Mouse (Mus musculus): ENCODE results near the gene Cped1. TPM values are rescaled to one million over a fixed set of nuclear protein-coding genes. Genes with fewer than 3 reads are reported as not detected.

Cped1 gene
- polyA plus RNA-seq (2014; fragmentation: Illumina TruSeq; extraction: RNeasy Lipid Tissue Mini Kit (QIAGEN cat#74804); ENCODE audit: insufficient read depth, low read depth, low replicate concordance), result 25.2 TPM

GRCm38 (mm10) chr6:21985732-21986540 is at the start of gene Cped1:
Gene Cped1, plus strand, starts transcription at chr6:21985916.

DNA sequence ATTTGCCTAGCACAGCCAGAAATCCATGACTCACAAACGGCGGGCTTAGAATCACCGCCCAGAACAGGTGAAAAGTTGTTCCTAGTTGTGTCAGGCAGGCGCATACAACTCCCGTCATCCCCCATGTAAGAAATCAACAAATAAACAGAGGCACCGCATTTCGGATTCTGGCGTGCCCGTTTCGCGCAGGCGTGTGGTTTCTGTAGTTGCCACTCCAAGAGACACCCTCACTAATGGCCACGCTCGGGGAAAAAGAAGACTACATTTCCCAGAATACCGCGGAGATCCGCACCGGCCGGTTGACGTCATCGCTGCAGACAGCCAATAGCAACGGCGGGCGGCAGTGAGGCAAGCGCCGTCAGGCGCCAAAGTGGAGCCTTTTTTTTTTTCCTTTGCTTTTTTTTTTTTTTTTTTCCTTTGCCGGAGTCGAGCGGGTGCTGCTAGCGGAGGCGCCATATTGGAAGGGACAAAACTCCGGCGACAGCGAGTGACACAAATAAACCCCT is 36.4 kb upstream of the Cped1 start, which contains the start of gene Ing3:
Gene Ing3 (plus strand): TSS at position 346 of the 506 bp plus-strand sequence.

GRCm38 (mm10) chr6:22288004-22288736 is 302.5 kb downstream of the Cped1 start, which contains the start of gene Wnt16:
Gene Wnt16, plus strand, starts transcription at chr6:22288227.

Other genes with a start within 250 kb of the Cped1 start
- gene Tspan12, start 133.4 kb upstream of the Cped1 start, polyA plus RNA-seq (2014; fragmentation: Illumina TruSeq; extraction: RNeasy Lipid Tissue Mini Kit (QIAGEN cat#74804); ENCODE audit: insufficient read depth, low read depth, low replicate concordance), result 40.6 TPM
- 13.4 TPM for gene Ing3, start 36.3 kb upstream of the Cped1 start, polyA plus RNA-seq (2014; fragmentation: Illumina TruSeq; extraction: RNeasy Lipid Tissue Mini Kit (QIAGEN cat#74804); ENCODE audit: insufficient read depth, low read depth, low replicate concordance)